Mouse (Mus musculus) midbrain, embryonic 15.5 days (tissue): ENCODE results near the gene Ciapin1. TPM values are rescaled to one million over a fixed set of nuclear protein-coding genes. Genes with fewer than 3 reads are reported as not detected.

Experiments
- polyA plus RNA-seq: library from polyadenylated mRNA; unstranded; fragments of >200 nt; fragmentation: Nextera tagmentation; extraction: Ambion mirVana; gene quantifications from 2 replicates; pipeline ENCODE4 v1.2.1, GENCODE M21; 2015

Ciapin1 gene
- polyA plus RNA-seq, 1 experiment from 2014 or later = 217 TPM

Other genes starting within 250 kb of the Ciapin1 start
- 53.3 and 56.1 TPM in 2 replicates for gene Rspry1, start 236.4 kb downstream of the Ciapin1 start, polyA plus RNA-seq
- gene Fam192a, start 236.4 kb downstream of the Ciapin1 start, polyA plus RNA-seq = 75.0 and 75.2 TPM in 2 replicates
- gene Arl2bp, start 171.8 kb downstream of the Ciapin1 start, polyA plus RNA-seq = 190 and 202 TPM in 2 replicates
- 1.5 and 1.6 TPM in 2 replicates for gene Pllp, start 142.1 kb downstream of the Ciapin1 start, polyA plus RNA-seq
- 0.14 TPM in 1 of 2 replicates, not detected in the other for gene Ccl22, start 92.8 kb downstream of the Ciapin1 start, polyA plus RNA-seq
- 34.2 and 41.3 TPM in 2 replicates for gene Cx3cl1, start 66.3 kb downstream of the Ciapin1 start, polyA plus RNA-seq
- 0.50 and 0.74 TPM in 2 replicates for gene Ccl17, start 27.9 kb downstream of the Ciapin1 start, polyA plus RNA-seq
- 56.8 and 58.3 TPM in 2 replicates for gene Coq9, start within 50 bp of the Ciapin1 start, polyA plus RNA-seq
- 117 and 122 TPM in 2 replicates for gene Polr2c, start 19.1 kb upstream of the Ciapin1 start, polyA plus RNA-seq
- gene Dok4, start 38.0 kb upstream of the Ciapin1 start, polyA plus RNA-seq = 92.9 and 99.7 TPM in 2 replicates
- 4.9 and 6.0 TPM in 2 replicates for gene Ccdc102a, start 79.7 kb upstream of the Ciapin1 start, polyA plus RNA-seq
- gene Adgrg5, start 85.3 kb upstream of the Ciapin1 start, polyA plus RNA-seq = 0.05 TPM in 1 of 2 replicates, not detected in the other
- gene Adgrg1, start 136.4 kb upstream of the Ciapin1 start, polyA plus RNA-seq = 147 and 156 TPM in 2 replicates
- 0.88 and 1.3 TPM in 2 replicates for gene Adgrg3, start 179.3 kb upstream of the Ciapin1 start, polyA plus RNA-seq
- gene Drc7, start 216.7 kb upstream of the Ciapin1 start, polyA plus RNA-seq = 1.5 and 1.9 TPM in 2 replicates
- 49.5 and 49.8 TPM in 2 replicates for gene Katnb1, start 242.8 kb upstream of the Ciapin1 start, polyA plus RNA-seq